Mouse (Mus musculus): Measurements from ENCODE around the gene Olfr822. TPM values are rescaled to one million over a fixed set of nuclear protein-coding genes. Genes with fewer than 3 reads are reported as not detected.
A peak's percentile ranks its signal among the peaks of the same experiment; 100 is the strongest.
"Not testable (repeated sequence)": the region's sequence is repeated elsewhere in the genome, so short reads cannot be mapped to it uniquely, and the experiment has no call there.

Olfr822 gene
- not detected in 2 replicates for polyA plus RNA-seq (2015; fragmentation: Nextera tagmentation; extraction: Ambion mirVana)

GRCm38 (mm10) chr10:130070910-130071309, at the start of gene Olfr822:
Gene Olfr822, plus strand, starts transcription at chr10:130071210.
- H3K4me1 ChIP-seq (replicated peaks; ENCODE audit: control insufficient read depth, insufficient read depth, low read length) = no peaks in the 10 kb centered on the region
- no peaks in the 10 kb centered on the region for H3K27me3 ChIP-seq (ENCODE audit: control insufficient read depth, insufficient read depth, low read depth, low read length)
- H3K9me3 ChIP-seq (ENCODE audit: control insufficient read depth, low read length) = no peaks in the 10 kb centered on the region
- no peak within 1 kb of the TSS for H3K4me2 ChIP-seq (ENCODE audit: low read depth, low read length)
- ATAC-seq (ENCODE audit: low read depth) = no peak
- no peak within 1 kb of the TSS for H3K9ac ChIP-seq (ENCODE audit: low read length)
- H3K27ac ChIP-seq (ENCODE audit: low read length) = no peak within 1 kb of the TSS
- no peaks in the 10 kb centered on the region for H3K36me3 ChIP-seq (ENCODE audit: control insufficient read depth, insufficient read depth, low read length)
- H3K4me3 ChIP-seq (ENCODE audit: low read length) = no peak within 1 kb of the TSS

GRCm38 (mm10) chr10:130030048-130030447, 41.0 kb upstream of the Olfr822 start, which contains the start of gene Olfr821:
Gene Olfr821, plus strand, starts transcription at chr10:130030348.
- Histone ChIP-seq H3K4me2 (ENCODE audit: low read depth, low read length) (no peak within 1 kb of the TSS), H3K27ac (ENCODE audit: low read length) (no peak within 1 kb of the TSS), H3K9me3 (ENCODE audit: control insufficient read depth, low read length) (no peaks in the 10 kb centered on the region), H3K9ac (ENCODE audit: low read length) (no peak within 1 kb of the TSS), H3K36me3 (ENCODE audit: control insufficient read depth, insufficient read depth, low read length) (no peaks in the 10 kb centered on the region), H3K4me3 (ENCODE audit: low read length) (no peak within 1 kb of the TSS), H3K4me1 (replicated peaks; ENCODE audit: control insufficient read depth, insufficient read depth, low read length) (no peaks in the 10 kb centered on the region), H3K27me3 (ENCODE audit: control insufficient read depth, insufficient read depth, low read depth, low read length) (no peaks in the 10 kb centered on the region)
- ATAC-seq (ENCODE audit: low read depth) = no peak

GRCm38 (mm10) chr10:130037096-130037495, 33.9 kb upstream of the Olfr822 start:
- Histone ChIP-seq H3K4me1 (replicated peaks; ENCODE audit: control insufficient read depth, insufficient read depth, low read length) (no peaks in the 10 kb centered on the region), H3K9me3 (ENCODE audit: control insufficient read depth, low read length) (no peaks in the 10 kb centered on the region), H3K27me3 (ENCODE audit: control insufficient read depth, insufficient read depth, low read depth, low read length) (no peaks in the 10 kb centered on the region), H3K36me3 (ENCODE audit: control insufficient read depth, insufficient read depth, low read length) (no peaks in the 10 kb centered on the region), H3K4me3 (ENCODE audit: low read length) (no peak overlapping the region), H3K4me2 (ENCODE audit: low read depth, low read length) (no peak overlapping the region), H3K9ac (ENCODE audit: low read length) (no peak overlapping the region), H3K27ac (ENCODE audit: low read length) (no peak overlapping the region)
- 60% methylated on average over 6 of the region's 6 CpGs for WGBS
- no peak for ATAC-seq (ENCODE audit: low read depth)

GRCm38 (mm10) chr10:130092838-130093440, 21.9 kb downstream of the Olfr822 start:
- Histone ChIP-seq H3K4me2 (ENCODE audit: low read depth, low read length) (no peak overlapping the region), H3K9me3 (ENCODE audit: control insufficient read depth, low read length) (no peaks in the 10 kb centered on the region), H3K36me3 (ENCODE audit: control insufficient read depth, insufficient read depth, low read length) (no peaks in the 10 kb centered on the region), H3K4me1 (replicated peaks; ENCODE audit: control insufficient read depth, insufficient read depth, low read length) (no peaks in the 10 kb centered on the region), H3K27ac (ENCODE audit: low read length) (no peak overlapping the region), H3K27me3 (ENCODE audit: control insufficient read depth, insufficient read depth, low read depth, low read length) (no peaks in the 10 kb centered on the region), H3K4me3 (ENCODE audit: low read length) (no peak overlapping the region), H3K9ac (ENCODE audit: low read length) (no peak overlapping the region)
- 14% methylated on average over 5 of the region's 5 CpGs for whole genome bisulfite sequencing
- 0 out of 2 replicates have a peak, but pooled peaks have one; percentile 52 for ATAC-seq (ENCODE audit: low read depth)

- Histone ChIP-seq H3K27ac (ENCODE audit: low read length) (no peak overlapping the region), H3K4me2 (ENCODE audit: low read depth, low read length) (no peak overlapping the region), H3K9ac (ENCODE audit: low read length) (no peak overlapping the region), H3K4me1 (replicated peaks; ENCODE audit: control insufficient read depth, insufficient read depth, low read length) (no peaks in the 10 kb centered on the region), H3K9me3 (ENCODE audit: control insufficient read depth, low read length) (no peaks in the 10 kb centered on the region), H3K36me3 (ENCODE audit: control insufficient read depth, insufficient read depth, low read length) (no peaks in the 10 kb centered on the region), H3K27me3 (ENCODE audit: control insufficient read depth, insufficient read depth, low read depth, low read length) (no peaks in the 10 kb centered on the region), H3K4me3 (ENCODE audit: low read length) (no peak overlapping the region)
- ATAC-seq (ENCODE audit: low read depth) = no peak
These were observed 25.1 kb downstream of the Olfr822 start for GRCm38 (mm10) chr10:130096104-130096503.

GRCm38 (mm10) chr10:130115283-130115682, 44.3 kb downstream of the Olfr822 start, which contains the start of gene Olfr823:
Gene Olfr823, minus strand, starts transcription at chr10:130115383.
- H3K27ac ChIP-seq (ENCODE audit: low read length); H3K4me2 ChIP-seq (ENCODE audit: low read depth, low read length); H3K36me3 ChIP-seq (ENCODE audit: control insufficient read depth, insufficient read depth, low read length); H3K4me1 ChIP-seq (replicated peaks; ENCODE audit: control insufficient read depth, insufficient read depth, low read length); ATAC-seq (ENCODE audit: low read depth); H3K9me3 ChIP-seq (ENCODE audit: control insufficient read depth, low read length); H3K27me3 ChIP-seq (ENCODE audit: control insufficient read depth, insufficient read depth, low read depth, low read length); H3K4me3 ChIP-seq (ENCODE audit: low read length); H3K9ac ChIP-seq (ENCODE audit: low read length): not testable (repeated sequence)
- WGBS = 72% methylated on average over 1 of the region's 1 CpGs

GRCm38 (mm10) chr10:130116045-130116444, 45.0 kb downstream of the Olfr822 start:
- H3K9ac ChIP-seq (ENCODE audit: low read length); H3K4me2 ChIP-seq (ENCODE audit: low read depth, low read length); H3K9me3 ChIP-seq (ENCODE audit: control insufficient read depth, low read length); H3K27ac ChIP-seq (ENCODE audit: low read length); H3K36me3 ChIP-seq (ENCODE audit: control insufficient read depth, insufficient read depth, low read length); H3K4me1 ChIP-seq (replicated peaks; ENCODE audit: control insufficient read depth, insufficient read depth, low read length); H3K4me3 ChIP-seq (ENCODE audit: low read length); ATAC-seq (ENCODE audit: low read depth); H3K27me3 ChIP-seq (ENCODE audit: control insufficient read depth, insufficient read depth, low read depth, low read length): not testable (repeated sequence)
- WGBS = 66% methylated on average over 3 of the region's 3 CpGs

Other genes starting within 250 kb of the Olfr822 start
- not detected in 2 replicates for gene Olfr812, start 225.1 kb upstream of the Olfr822 start, polyA plus RNA-seq (2015; fragmentation: Nextera tagmentation; extraction: Ambion mirVana)
- not detected in 2 replicates for gene Olfr813, start 215.8 kb upstream of the Olfr822 start, polyA plus RNA-seq (2015; fragmentation: Nextera tagmentation; extraction: Ambion mirVana)
- gene Olfr814, start 191.4 kb upstream of the Olfr822 start, polyA plus RNA-seq (2015; fragmentation: Nextera tagmentation; extraction: Ambion mirVana) = not detected in 2 replicates
- gene Olfr815, start 165.3 kb upstream of the Olfr822 start, polyA plus RNA-seq (2015; fragmentation: Nextera tagmentation; extraction: Ambion mirVana) = not detected in 2 replicates
- not detected in 2 replicates for gene Olfr816, start 155.6 kb upstream of the Olfr822 start, polyA plus RNA-seq (2015; fragmentation: Nextera tagmentation; extraction: Ambion mirVana)
- gene Olfr818, start 122.1 kb upstream of the Olfr822 start, polyA plus RNA-seq (2015; fragmentation: Nextera tagmentation; extraction: Ambion mirVana) = not detected in 2 replicates
- gene Olfr819, start 103.9 kb upstream of the Olfr822 start, polyA plus RNA-seq (2015; fragmentation: Nextera tagmentation; extraction: Ambion mirVana) = not detected in 2 replicates
- not detected in 2 replicates for gene Olfr247, start 95.1 kb upstream of the Olfr822 start, polyA plus RNA-seq (2015; fragmentation: Nextera tagmentation; extraction: Ambion mirVana)
- gene Gm10310, start 86.1 kb upstream of the Olfr822 start, polyA plus RNA-seq (2015; fragmentation: Nextera tagmentation; extraction: Ambion mirVana) = not detected in 2 replicates
- gene Olfr820, start 58.6 kb upstream of the Olfr822 start, polyA plus RNA-seq (2015; fragmentation: Nextera tagmentation; extraction: Ambion mirVana) = not detected in 2 replicates
- gene Olfr821, start 40.9 kb upstream of the Olfr822 start, polyA plus RNA-seq (2015; fragmentation: Nextera tagmentation; extraction: Ambion mirVana) = not detected in 2 replicates
- not detected in 2 replicates for gene Olfr823, start 44.2 kb downstream of the Olfr822 start, polyA plus RNA-seq (2015; fragmentation: Nextera tagmentation; extraction: Ambion mirVana)
- not detected in 2 replicates for gene Olfr824, start 58.8 kb downstream of the Olfr822 start, polyA plus RNA-seq (2015; fragmentation: Nextera tagmentation; extraction: Ambion mirVana)
- gene Olfr825, start 95.6 kb downstream of the Olfr822 start, polyA plus RNA-seq (2015; fragmentation: Nextera tagmentation; extraction: Ambion mirVana) = not detected in 2 replicates
- not detected in 2 replicates for gene Olfr826, start 113.0 kb downstream of the Olfr822 start, polyA plus RNA-seq (2015; fragmentation: Nextera tagmentation; extraction: Ambion mirVana)
- not detected in 2 replicates for gene Olfr827, start 143.2 kb downstream of the Olfr822 start, polyA plus RNA-seq (2015; fragmentation: Nextera tagmentation; extraction: Ambion mirVana)
- gene Neurod4, start 209.0 kb downstream of the Olfr822 start, polyA plus RNA-seq (2015; fragmentation: Nextera tagmentation; extraction: Ambion mirVana) = not detected in 2 replicates

Measured in lung, embryonic 16.5 days (tissue).